Comparison of ENCODE assay signal across 15 mouse cellular contexts in genomic region chr2:104714254-104714691, GRCm38 (mm10). TPM values are rescaled to one million over a fixed set of nuclear protein-coding genes. Genes with fewer than 3 reads are reported as not detected.
DNase-seq lines count a peak whose midpoint lies in the region; ATAC-seq and TF ChIP-seq lines count a peak whose summit lies in the region.
"Had no signal": no experiment of that assay in that cellular context is flagged by ENCODE, and none has a peak within 500 bp of the region (broad histone marks: within the 10 kb centered on the region; RNA-seq: fewer than 3 reads in every experiment).

No protein-coding gene starts in this region.

- 0 out of 2 replicates have a peak overlapping the region, but pooled peaks have one; percentile 0 for H3K9ac ChIP-seq in neural tube, embryonic 13.5 days
- no peak overlapping the region for H3K9ac ChIP-seq in intestine, postnatal 0 days (ENCODE audit: low read depth, low read length)
- H3K9ac ChIP-seq: embryonic facial prominence, embryonic 13.5 days had no signal

- DNase-seq in left cerebral cortex, postnatal 4 days, result peak; percentile 63
- no peak for DNase-seq in left cerebral cortex, adult 11 months (ENCODE audit: low spot score)
- DNase-seq in cerebellum, adult 8-10 months, result peak; percentile 67
- DNase-seq in embryo, embryonic 9.5 days (ENCODE audit: extremely low spot score), result peak; percentile 3
- no peak for DNase-seq in adrenal gland, adult 18-20 months (ENCODE audit: low spot score in 2 of 2)
- DNase-seq: adrenal gland, postnatal 10 days; lung, postnatal 36 days; thymus, postnatal 4 days had no signal

- no peak for TF ChIP-seq CTCF in intestine, postnatal 0 days (IDR thresholded peaks at IDR 0.05; ENCODE audit: low read depth)

- no peak for ATAC-seq in neural tube, embryonic 13.5 days (ENCODE audit: low read depth)
- no peak for ATAC-seq in intestine, postnatal 0 days
- ATAC-seq: intestine, embryonic 16.5 days had no signal

- H3K4me2 ChIP-seq in neural tube, embryonic 13.5 days, result no peak overlapping the region
- H3K4me2 ChIP-seq in intestine, postnatal 0 days (replicated peaks; ENCODE audit: low read depth), result no peak overlapping the region
- H3K4me2 ChIP-seq: embryonic facial prominence, embryonic 13.5 days had no signal

- intact Hi-C loops in left cerebral cortex, postnatal 4 days (cut with DNase I), result no loop called here

- H3K27me3 ChIP-seq in neural tube, embryonic 13.5 days, result no peaks in the 10 kb centered on the region
- no peaks in the 10 kb centered on the region for H3K27me3 ChIP-seq in intestine, postnatal 0 days (replicated peaks; ENCODE audit: control insufficient read depth, insufficient read depth, low read length)

- H3K9me3 ChIP-seq in neural tube, embryonic 13.5 days, result no peaks in the 10 kb centered on the region
- H3K9me3 ChIP-seq in intestine, postnatal 0 days (ENCODE audit: control insufficient read depth), result no peaks in the 10 kb centered on the region
- H3K9me3 ChIP-seq: embryonic facial prominence, embryonic 13.5 days had no signal

- no peak overlapping the region for H3K27ac ChIP-seq in neural tube, embryonic 13.5 days (replicated peaks)
- H3K27ac ChIP-seq in intestine, postnatal 0 days (ENCODE audit: low read depth, low read length), result no peak overlapping the region
- H3K27ac ChIP-seq: embryonic facial prominence, embryonic 13.5 days had no signal

- whole genome bisulfite sequencing in neural tube, embryonic 13.5 days, result 37% methylated on average over 15 of the region's 15 CpGs
- WGBS in intestine, postnatal 0 days, result 52% methylated on average over 15 of the region's 15 CpGs

- no peaks in the 10 kb centered on the region for H3K36me3 ChIP-seq in neural tube, embryonic 13.5 days
- H3K36me3 ChIP-seq in intestine, postnatal 0 days (ENCODE audit: control insufficient read depth, insufficient read depth), result no peaks in the 10 kb centered on the region
- H3K36me3 ChIP-seq: embryonic facial prominence, embryonic 13.5 days had no signal

- peaks cover 32% of the 10 kb centered on the region for H3K4me1 ChIP-seq in neural tube, embryonic 13.5 days (replicated peaks)
- H3K4me1 ChIP-seq in intestine, postnatal 0 days (replicated peaks; ENCODE audit: control insufficient read depth, insufficient read depth, low read length), result no peaks in the 10 kb centered on the region

- H3K4me3 ChIP-seq in neural tube, embryonic 13.5 days, result no peak overlapping the region
- no peak overlapping the region for H3K4me3 ChIP-seq in intestine, postnatal 0 days (ENCODE audit: low read depth, low read length)
- H3K4me3 ChIP-seq: embryonic facial prominence, embryonic 13.5 days had no signal

RNA-seq across cellular contexts. Expression of gene Pin1rt1, which starts 1.9 kb away (rescaled TPM):
- not detected for total RNA-seq in left cerebral cortex, postnatal 4 days (2021)
- polyA plus RNA-seq in neural tube, embryonic 13.5 days (2015; fragmentation: Nextera tagmentation; extraction: Ambion mirVana), result 0.34 TPM in 1 of 2 replicates, not detected in the other
- not detected in 2 replicates for polyA plus RNA-seq in intestine, postnatal 0 days (2015; fragmentation: Nextera tagmentation; extraction: Ambion mirVana)
- not detected for total RNA-seq in adrenal gland, adult 18-20 months (2021)
- total RNA-seq: adrenal gland, postnatal 10 days; ES-E14; gastrocnemius, adult 8-10 months had no signal
- polyA plus RNA-seq: embryonic facial prominence, embryonic 13.5 days; intestine, embryonic 16.5 days; limb, embryonic 11.5 days had no signal

RNA-seq across cellular contexts. Expression of gene Tcp11l1, which starts 2.3 kb away (rescaled TPM):
- total RNA-seq in left cerebral cortex, postnatal 4 days (2021), result 10 to 100 TPM; 56.5 to 59.9 TPM
- polyA plus RNA-seq in neural tube, embryonic 13.5 days (2015; fragmentation: Nextera tagmentation; extraction: Ambion mirVana), result 65.0 and 68.4 TPM in 2 replicates
- 16.0 and 17.2 TPM in 2 replicates for polyA plus RNA-seq in intestine, postnatal 0 days (2015; fragmentation: Nextera tagmentation; extraction: Ambion mirVana)
- total RNA-seq in adrenal gland, adult 18-20 months (2021), result 10 to 100 TPM; 10.4 to 11.2 TPM

RNA-seq across cellular contexts. Expression of gene Depdc7, which starts 28.4 kb away (rescaled TPM):
- total RNA-seq in left cerebral cortex, postnatal 4 days (2021), result 1 to 10 TPM in 1 of 2 experiments, under 1 TPM in 1; 0.89 to 1.2 TPM
- 1.6 and 2.5 TPM in 2 replicates for polyA plus RNA-seq in neural tube, embryonic 13.5 days (2015; fragmentation: Nextera tagmentation; extraction: Ambion mirVana)
- polyA plus RNA-seq in intestine, postnatal 0 days (2015; fragmentation: Nextera tagmentation; extraction: Ambion mirVana), result 62.4 and 70.0 TPM in 2 replicates
- total RNA-seq in adrenal gland, adult 18-20 months (2021), result 1 to 10 TPM in 1 of 2 experiments, under 1 TPM in 1; 0.66 to 1.2 TPM

Comparison
In these comparisons a context has a peak if more than half of its experiments do, and no peak if none do; other contexts are left out.
1. DNase-seq: peak in left cerebral cortex, postnatal 4 days (single experiment), cerebellum, adult 8-10 months (single experiment) and embryo, embryonic 9.5 days (single experiment); none in left cerebral cortex, adult 11 months (single experiment) and adrenal gland, adult 18-20 months (0 of 2).
2. RNA of gene Tcp11l1, which starts 2.3 kb away (total RNA-seq): 56.5 to 59.9 TPM in left cerebral cortex, postnatal 4 days; 10.4 to 11.2 TPM in adrenal gland, adult 18-20 months; every median in the first group is over 4 times any median in the second.